Mouse (Mus musculus) megakaryocyte, adult 5-6 weeks (primary cell): Measurements from ENCODE around the gene Actn2. TPM values are rescaled to one million over a fixed set of nuclear protein-coding genes. Genes with fewer than 3 reads are reported as not detected.

ENCODE experiments used
- ATAC-seq: 2 replicates; pipeline ENCODE4 v1.8.0; 2016; ENCODE audit warnings: mild to moderate bottlenecking, inconsistent platforms; ENCODE audit not compliant: poor library complexity, severe bottlenecking
- total RNA-seq, 2 experiments: library from RNA; stranded (forward) in 1 of 2; stranded (reverse) in 1 of 2; fragments of 153-499, 151-499 nt in 1 of 2; fragments of 221-1000, 200-1000 nt in 1 of 2; gene quantifications; 2 replicates each; pipeline versions ENCODE4 v1.2.3 to v1.2.4; 2015 to 2017

Gene Actn2
- total RNA-seq, 2 experiments from 2014 or later: 0.11 TPM; not detected in 1

- ATAC-seq: no peak
Observed at GRCm38 (mm10) chr13:12317191-12317765, 23.3 kb downstream of the Actn2 start.

GRCm38 (mm10) chr13:12314173-12314572 is 26.4 kb downstream of the Actn2 start:
- ATAC-seq: no peak

GRCm38 (mm10) chr13:12311930-12312492 is 28.5 kb downstream of the Actn2 start:
- no peak for ATAC-seq

- ATAC-seq: no peak
Observed at GRCm38 (mm10) chr13:12311371-12311770, 29.2 kb downstream of the Actn2 start.

- no peak for ATAC-seq
Observed at GRCm38 (mm10) chr13:12309446-12309845, 31.1 kb downstream of the Actn2 start.

GRCm38 (mm10) chr13:12308878-12309277 is 31.7 kb downstream of the Actn2 start:
- no peak for ATAC-seq

- ATAC-seq: no peak
Observed at GRCm38 (mm10) chr13:12308473-12308872, 32.1 kb downstream of the Actn2 start.

GRCm38 (mm10) chr13:12307286-12307685 is 33.3 kb downstream of the Actn2 start:
- no peak for ATAC-seq

GRCm38 (mm10) chr13:12305540-12305939 is 35.0 kb downstream of the Actn2 start:
- no peak for ATAC-seq

GRCm38 (mm10) chr13:12304991-12305390 is 35.6 kb downstream of the Actn2 start:
- ATAC-seq: no peak

- ATAC-seq: no peak
Observed at GRCm38 (mm10) chr13:12297777-12298176, 42.8 kb downstream of the Actn2 start.

- no peak for ATAC-seq
Observed at GRCm38 (mm10) chr13:12296701-12297100, 43.9 kb downstream of the Actn2 start.

- ATAC-seq: no peak
Observed at GRCm38 (mm10) chr13:12293810-12294209, 46.8 kb downstream of the Actn2 start.

GRCm38 (mm10) chr13:12290700-12291099 is 49.9 kb downstream of the Actn2 start:
- no peak for ATAC-seq

- ATAC-seq: no peak
Observed at GRCm38 (mm10) chr13:12284528-12284927, 56.0 kb downstream of the Actn2 start.

- no peak for ATAC-seq
Observed at GRCm38 (mm10) chr13:12283826-12284225, 56.7 kb downstream of the Actn2 start.

GRCm38 (mm10) chr13:12274721-12275120 is 65.8 kb downstream of the Actn2 start:
- no peak for ATAC-seq

- no peak for ATAC-seq
Observed at GRCm38 (mm10) chr13:12274220-12274619, 66.3 kb downstream of the Actn2 start.

- ATAC-seq: peak; percentile 92
Observed at GRCm38 (mm10) chr13:12272953-12273352, 67.6 kb downstream of the Actn2 start.

GRCm38 (mm10) chr13:12267971-12268370 is 72.6 kb downstream of the Actn2 start:
- no peak for ATAC-seq

- ATAC-seq: no peak
Observed at GRCm38 (mm10) chr13:12267097-12267496, 73.5 kb downstream of the Actn2 start.

- no peak for ATAC-seq
Observed at GRCm38 (mm10) chr13:12263996-12264395, 76.6 kb downstream of the Actn2 start.

- no peak for ATAC-seq
Observed at GRCm38 (mm10) chr13:12261505-12261904, 79.1 kb downstream of the Actn2 start.
